ENCODE assay signal across 18 mouse cellular contexts in the genomic region with DNA sequence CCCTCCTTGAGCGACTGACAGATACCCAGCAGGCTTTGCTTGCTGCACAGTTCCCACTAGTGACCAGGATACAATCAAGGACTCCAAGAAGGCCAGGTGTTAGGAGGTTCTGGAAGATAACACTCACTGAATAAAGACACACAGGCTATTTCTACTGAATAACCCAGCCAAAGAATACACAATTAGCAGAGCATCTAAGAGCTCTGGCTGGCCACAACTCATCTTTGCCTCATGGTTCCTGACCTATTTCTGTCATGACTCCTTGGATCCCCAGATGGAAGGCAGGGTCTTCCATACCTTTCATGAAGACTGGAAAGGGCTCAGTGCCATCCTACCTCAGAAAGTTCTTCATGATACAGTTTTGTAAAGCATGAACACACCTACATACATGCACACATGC. TPM values are rescaled to one million over a fixed set of nuclear protein-coding genes. Genes with fewer than 3 reads are reported as not detected.
"Had no signal": no experiment of that assay in that cellular context is flagged by ENCODE, and none has a peak within 500 bp of the region (broad histone marks: within the 10 kb centered on the region; RNA-seq: fewer than 3 reads in every experiment).

No protein-coding gene starts in this region.

- DNase-seq: kidney, adult 8-10 months; kidney, postnatal 10 days; kidney, postnatal 36 days; layer of hippocampus, postnatal 36 days; liver, embryonic 13.5 days; lung, adult 2 months; lung, postnatal 14 days; lung, postnatal 4 days; right cerebral cortex, adult 18-20 months; right cerebral cortex, postnatal 25 days; spleen, adult 18-20 months; thymus, postnatal 36 days had no signal

- H3K27me3 ChIP-seq: kidney, embryonic 15.5 days; liver, embryonic 13.5 days; midbrain, embryonic 13.5 days; stomach, embryonic 15.5 days had no signal

- H3K36me3 ChIP-seq: kidney, embryonic 15.5 days; liver, embryonic 13.5 days; midbrain, embryonic 13.5 days; stomach, embryonic 15.5 days had no signal

- H3K9me3 ChIP-seq: kidney, embryonic 15.5 days; liver, embryonic 13.5 days; midbrain, embryonic 13.5 days; stomach, embryonic 15.5 days had no signal

- ATAC-seq: midbrain, embryonic 13.5 days had no signal

- H3K4me2 ChIP-seq: kidney, embryonic 15.5 days; liver, embryonic 13.5 days; midbrain, embryonic 13.5 days; stomach, embryonic 15.5 days had no signal

- H3K4me1 ChIP-seq: kidney, embryonic 15.5 days; liver, embryonic 13.5 days; midbrain, embryonic 13.5 days; stomach, embryonic 15.5 days had no signal

- H3K9ac ChIP-seq: kidney, embryonic 15.5 days; liver, embryonic 13.5 days; midbrain, embryonic 13.5 days; stomach, embryonic 15.5 days had no signal

- H3K4me3 ChIP-seq: kidney, embryonic 15.5 days; left cerebral cortex, adult 2 months; liver, embryonic 13.5 days; midbrain, embryonic 13.5 days; stomach, embryonic 15.5 days had no signal

- H3K27ac ChIP-seq: kidney, embryonic 15.5 days; left cerebral cortex, adult 2 months; liver, embryonic 13.5 days; midbrain, embryonic 13.5 days; stomach, embryonic 15.5 days had no signal

RNA-seq across cellular contexts. Expression of a gene that starts 14.2 kb away (rescaled TPM):
- total RNA-seq: megakaryocyte, adult 5-6 weeks had no signal
- polyA plus RNA-seq: liver, adult 2 months had no signal
